Mouse (Mus musculus): ENCODE measurements around the gene Ly75. TPM values are rescaled to one million over a fixed set of nuclear protein-coding genes. Genes with fewer than 3 reads are reported as not detected.

Gene Ly75
- total RNA-seq (2022), result under 1 TPM; 0.50 to 0.79 (median 0.77) TPM

- peak in 1 of 2 experiments; percentile 20 for DNase-seq (ENCODE audit: low spot score in 2 of 2)
Observed at GRCm38 (mm10) chr2:60382858-60383669, at the start of gene Ly75. Gene Ly75 (minus strand): TSS chr2:60383303.

- no peak for DNase-seq (ENCODE audit: low spot score in 2 of 2)
Observed at GRCm38 (mm10) chr2:60430315-60431021, 47.4 kb upstream of the Ly75 start.

DNA sequence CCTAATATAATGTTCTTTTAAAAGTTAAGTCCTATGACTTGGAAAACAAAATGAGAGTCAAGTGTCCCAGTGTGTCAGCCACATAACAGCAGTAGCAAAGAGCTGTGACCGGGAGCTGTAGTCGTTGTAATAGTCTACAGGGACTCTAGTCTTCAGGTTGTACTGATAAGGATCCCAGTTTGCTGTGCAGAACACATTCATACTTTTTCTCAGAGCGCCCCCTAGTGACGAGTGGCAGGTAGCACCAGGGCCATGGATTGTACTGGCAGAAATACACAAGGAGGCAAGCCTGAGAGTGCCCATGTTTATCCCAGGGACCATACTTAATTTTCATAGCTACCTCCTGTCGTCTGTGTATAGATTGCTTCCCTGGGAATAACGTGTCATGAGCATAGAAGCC, 35.0 kb upstream of the Ly75 start:
- DNase-seq (ENCODE audit: low spot score in 2 of 2), result peak; percentile 30 to 57

DNA sequence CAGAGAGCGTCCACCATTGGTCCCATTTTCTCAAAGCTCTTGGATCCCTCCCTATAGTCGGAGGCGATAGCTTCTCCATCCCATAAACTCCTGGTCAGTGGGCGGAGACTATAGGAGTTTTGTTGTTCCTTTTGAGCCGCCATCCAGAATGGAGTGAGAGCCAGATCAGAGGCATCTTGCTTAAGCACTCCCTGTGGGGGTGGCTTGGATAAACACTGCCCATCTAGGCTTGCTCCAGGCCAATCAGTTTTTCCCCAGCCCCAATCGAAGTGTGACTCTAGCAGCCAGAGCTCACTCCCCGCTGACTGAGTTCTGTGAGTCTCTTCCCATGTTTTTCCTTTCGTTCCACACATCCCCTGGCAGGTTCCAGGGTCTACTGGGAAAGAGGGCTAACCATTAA, 31.2 kb upstream of the Ly75 start:
- DNase-seq (ENCODE audit: low spot score in 2 of 2), result no peak

- DNase-seq (ENCODE audit: low spot score in 2 of 2), result peak; percentile 6 to 9
Observed at GRCm38 (mm10) chr2:60413006-60413650, 30.0 kb upstream of the Ly75 start.

DNA sequence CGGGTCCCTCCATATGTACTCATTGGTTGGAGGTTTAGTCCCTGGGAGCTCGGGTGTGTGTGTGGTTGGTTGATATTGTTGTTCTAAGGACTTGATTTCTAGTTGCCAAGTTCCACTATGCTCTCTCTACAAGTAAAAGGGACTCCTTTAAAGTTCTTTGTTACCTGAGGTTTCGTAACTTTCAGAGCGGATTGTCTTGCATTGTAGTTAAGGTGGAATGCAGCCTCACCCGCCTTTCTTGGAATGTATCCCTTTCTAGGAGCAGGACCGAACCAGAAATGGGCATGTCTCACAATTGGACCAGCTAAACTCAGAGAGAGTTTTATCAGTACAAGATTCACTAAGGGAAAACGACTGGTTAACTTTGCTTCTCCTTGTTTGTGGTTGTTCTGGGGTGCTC, 28.1 kb upstream of the Ly75 start:
- DNase-seq (ENCODE audit: low spot score in 2 of 2), result no peak

DNA sequence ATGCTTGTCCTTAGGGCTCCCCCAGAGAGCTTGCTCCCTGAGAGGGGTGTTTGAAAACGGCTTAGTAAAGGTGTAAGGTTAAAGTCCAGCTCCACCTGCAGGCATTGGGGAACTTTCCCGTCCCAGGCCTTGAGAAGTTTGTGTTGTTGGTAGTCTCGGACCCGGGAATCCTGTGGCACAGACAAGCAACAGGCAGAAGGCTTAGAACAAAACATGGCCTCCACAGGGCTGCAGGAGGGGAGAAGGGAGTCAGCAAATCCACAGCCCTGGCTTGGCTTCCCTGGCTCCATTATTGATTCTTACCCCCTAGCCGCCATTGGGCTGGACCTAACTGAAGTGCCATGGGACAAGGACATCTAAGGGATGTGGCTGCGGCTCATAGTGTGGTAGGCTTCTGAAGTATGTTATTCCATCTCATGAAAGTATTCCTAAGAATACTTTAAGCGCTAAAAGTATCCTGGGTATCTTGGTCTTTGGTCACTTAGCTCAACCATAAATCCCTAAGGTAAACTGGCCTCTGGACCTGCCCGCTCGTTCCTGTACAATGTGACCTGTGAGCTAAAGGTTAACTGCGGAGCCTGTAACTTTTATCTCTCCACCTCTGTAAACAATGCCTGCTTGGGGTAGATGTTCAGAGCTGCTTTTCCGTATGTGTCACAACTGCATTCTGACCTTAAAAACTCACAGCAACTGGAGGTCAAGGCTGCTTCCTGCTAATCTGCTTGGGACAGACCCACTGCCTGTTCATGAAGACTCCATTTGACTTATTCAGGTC, 27.1 kb upstream of the Ly75 start:
- no peak for DNase-seq (ENCODE audit: low spot score in 2 of 2)

GRCm38 (mm10) chr2:60409194-60409593, 26.1 kb upstream of the Ly75 start:
- DNase-seq (ENCODE audit: low spot score in 2 of 2), result no peak

- no peak for DNase-seq (ENCODE audit: low spot score in 2 of 2)
Observed at GRCm38 (mm10) chr2:60407387-60407786, 24.3 kb upstream of the Ly75 start.

GRCm38 (mm10) chr2:60405431-60405830, 22.3 kb upstream of the Ly75 start:
- DNase-seq (ENCODE audit: low spot score in 2 of 2), result no peak

DNA sequence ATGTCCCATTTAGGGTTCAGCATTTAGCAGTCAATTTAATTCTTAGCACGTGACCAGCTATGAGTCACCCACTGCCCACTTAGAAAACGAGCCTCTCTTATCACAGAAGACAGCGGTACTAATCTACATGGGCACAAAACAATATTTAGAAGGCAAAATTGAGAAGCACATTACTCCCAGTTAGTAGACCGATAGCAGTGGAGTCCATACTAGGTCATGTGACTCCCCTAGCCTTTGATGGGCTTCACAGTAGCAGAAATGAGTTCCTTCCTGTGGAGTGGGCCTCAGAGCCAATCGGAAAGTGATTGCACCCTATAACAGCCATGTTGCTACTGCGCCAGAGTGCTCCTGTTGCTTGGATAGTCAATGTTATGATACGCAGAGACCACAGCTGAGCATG, 21.7 kb upstream of the Ly75 start:
- no peak for DNase-seq (ENCODE audit: low spot score in 2 of 2)

- DNase-seq (ENCODE audit: low spot score in 2 of 2), result no peak
Observed at GRCm38 (mm10) chr2:60401694-60402093, 18.6 kb upstream of the Ly75 start.

- DNase-seq (ENCODE audit: low spot score in 2 of 2), result no peak
Observed at GRCm38 (mm10) chr2:60393786-60394185, 10.7 kb upstream of the Ly75 start.

- DNase-seq (ENCODE audit: low spot score in 2 of 2), result no peak
Observed at GRCm38 (mm10) chr2:60392286-60392685, 9.2 kb upstream of the Ly75 start.

- no peak for DNase-seq (ENCODE audit: low spot score in 2 of 2)
Observed at GRCm38 (mm10) chr2:60387363-60387762, 4.3 kb upstream of the Ly75 start.

GRCm38 (mm10) chr2:60386835-60387234, 3.7 kb upstream of the Ly75 start:
- no peak for DNase-seq (ENCODE audit: low spot score in 2 of 2)

- no peak for DNase-seq (ENCODE audit: low spot score in 2 of 2)
Observed at GRCm38 (mm10) chr2:60384763-60385085, 1.6 kb upstream of the Ly75 start.

- DNase-seq (ENCODE audit: low spot score in 2 of 2), result no peak
Observed at GRCm38 (mm10) chr2:60384083-60384762, 1.1 kb upstream of the Ly75 start.

GRCm38 (mm10) chr2:60382346-60382745, 757 bp downstream of the Ly75 start:
- no peak for DNase-seq (ENCODE audit: low spot score in 2 of 2)

GRCm38 (mm10) chr2:60377260-60377659, 5.8 kb downstream of the Ly75 start:
- no peak for DNase-seq (ENCODE audit: low spot score in 2 of 2)

GRCm38 (mm10) chr2:60375608-60376107, 7.4 kb downstream of the Ly75 start:
- DNase-seq (ENCODE audit: low spot score in 2 of 2), result no peak
